Mouse (Mus musculus): ENCODE measurements at regions not wholly inside any gene's neighbourhood (a gene's known extent, or its start where the extent isn't known, plus 50 kb on each side); places are given as distances from the start of the nearest gene placed in this dataset.

GRCm38 (mm10) chr4:9110355-9110754 lies 871.5 kb upstream of the Car8 start:
- TF ChIP-seq CTCF (IDR thresholded peaks at IDR 0.05; ENCODE audit: control insufficient read depth, insufficient read depth, insufficient replicate concordance, low read depth, low read length) = no peak
- TF ChIP-seq POLR2A (IDR thresholded peaks at IDR 0.05; ENCODE audit: control insufficient read depth, low read depth, low read length) = no peak

Measured in testis, adult 2 months (tissue).